Mouse (Mus musculus) lung, postnatal 36 days (tissue): ENCODE data around the gene Lama1.
"Not testable (repeated sequence)": the region's sequence is repeated elsewhere in the genome, so short reads cannot be mapped to it uniquely, and the experiment has no call there.

ENCODE experiments used
- DNase-seq: peaks from one replicate; pipeline ENCODE4 v3.0.0; 2022; ENCODE audit warnings: mixed read lengths

The Lama1 gene

GRCm38 (mm10) chr17:67841494-67841893 lies 144.4 kb downstream of the Lama1 start:
- not testable (repeated sequence) for DNase-seq

- no peak for DNase-seq
Observed at GRCm38 (mm10) chr17:67861080-67861630, 164.1 kb downstream of the Lama1 start.

- peak; percentile 66 for DNase-seq
Observed at GRCm38 (mm10) chr17:67861744-67862535, 164.9 kb downstream of the Lama1 start.

- no peak for DNase-seq
Observed at GRCm38 (mm10) chr17:67864363-67864762, 167.3 kb downstream of the Lama1 start.

- no peak for DNase-seq
Observed at GRCm38 (mm10) chr17:67864912-67865311, 167.9 kb downstream of the Lama1 start.

- DNase-seq: peak; percentile 35
Observed at GRCm38 (mm10) chr17:67866026-67866425, 169.0 kb downstream of the Lama1 start.

GRCm38 (mm10) chr17:67866541-67867241 lies 169.6 kb downstream of the Lama1 start:
- DNase-seq: peak; percentile 10

GRCm38 (mm10) chr17:67869731-67870601 lies 172.9 kb downstream of the Lama1 start:
- peak; percentile 75 for DNase-seq
